ENCODE assay signal across 17 mouse cellular contexts in the genomic region with DNA sequence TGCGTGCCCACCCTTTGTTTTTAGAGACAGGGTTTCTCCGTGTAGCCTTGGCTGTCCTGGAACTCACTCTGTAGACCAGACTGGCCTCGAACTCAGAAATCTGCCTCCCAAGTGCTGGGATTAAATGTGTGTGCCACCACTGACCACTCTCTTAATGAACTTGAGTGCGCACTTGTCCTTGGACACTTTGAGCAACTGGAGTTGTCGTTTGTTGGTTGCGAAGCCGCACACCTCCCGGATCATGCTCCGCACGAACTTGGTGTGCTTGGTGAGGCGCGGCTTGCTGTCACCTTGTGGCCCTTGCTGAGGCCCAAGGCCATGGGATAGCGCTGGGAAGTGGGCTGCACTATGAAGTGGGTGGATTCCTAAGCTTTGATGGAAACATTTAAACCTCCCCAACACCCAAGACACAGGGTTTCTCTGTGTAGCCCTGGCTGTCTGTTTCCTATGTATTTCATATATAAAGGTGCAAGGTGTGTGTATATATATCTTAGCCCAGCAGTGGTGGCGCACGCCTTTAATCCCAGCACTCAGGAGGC. TPM values are rescaled to one million over a fixed set of nuclear protein-coding genes. Genes with fewer than 3 reads are reported as not detected.
DNase-seq lines count a peak whose midpoint lies in the region; ATAC-seq lines count a peak whose summit lies in the region.
"Had no signal": no experiment of that assay in that cellular context is flagged by ENCODE, and none has a peak within 500 bp of the region (broad histone marks: within the 10 kb centered on the region; RNA-seq: fewer than 3 reads in every experiment).

No protein-coding gene starts in this region.

- 95% methylated on average over 15 of the region's 15 CpGs for WGBS in hindbrain, embryonic 15.5 days
- WGBS in hindbrain, embryonic 13.5 days: 93% methylated on average over 15 of the region's 15 CpGs
- WGBS in midbrain, embryonic 13.5 days: 94% methylated on average over 15 of the region's 15 CpGs
- 95% methylated on average over 15 of the region's 15 CpGs for WGBS in midbrain, embryonic 10.5 days

- 0 out of 2 replicates have a peak, but pooled peaks have one; percentile 33 for ATAC-seq in hindbrain, embryonic 15.5 days (ENCODE audit: low FRiP score, low read depth)
- no peak for ATAC-seq in hindbrain, embryonic 13.5 days (ENCODE audit: low FRiP score)
- ATAC-seq in midbrain, embryonic 13.5 days: peak; percentile 60; the same call in 1 of the 2 replicates
- ATAC-seq: CD4-positive, CD25-positive, alpha-beta regulatory T cell, adult 4 months; inflammation-experienced regulatory T-cells, adult 6 months had no signal

- H3K27me3 ChIP-seq in hindbrain, embryonic 15.5 days: no peaks in the 10 kb centered on the region
- no peaks in the 10 kb centered on the region for H3K27me3 ChIP-seq in hindbrain, embryonic 13.5 days
- no peaks in the 10 kb centered on the region for H3K27me3 ChIP-seq in midbrain, embryonic 13.5 days
- H3K27me3 ChIP-seq in midbrain, embryonic 10.5 days (ENCODE audit: low read depth, poor library complexity, severe bottlenecking): no peaks in the 10 kb centered on the region

- H3K4me2 ChIP-seq in hindbrain, embryonic 15.5 days: no peak overlapping the region
- no peak overlapping the region for H3K4me2 ChIP-seq in hindbrain, embryonic 13.5 days
- no peak overlapping the region for H3K4me2 ChIP-seq in midbrain, embryonic 13.5 days (replicated peaks)

- H3K27ac ChIP-seq in hindbrain, embryonic 15.5 days (replicated peaks): no peak overlapping the region
- H3K27ac ChIP-seq in hindbrain, embryonic 13.5 days: no peak overlapping the region
- H3K27ac ChIP-seq in midbrain, embryonic 13.5 days: no peak overlapping the region
- H3K27ac ChIP-seq in midbrain, embryonic 10.5 days (replicated peaks): no peak overlapping the region
- H3K27ac ChIP-seq: macrophage had no signal

- peaks cover 49% of the 10 kb centered on the region for H3K36me3 ChIP-seq in hindbrain, embryonic 15.5 days
- H3K36me3 ChIP-seq in hindbrain, embryonic 13.5 days: peaks cover 57% of the 10 kb centered on the region
- peaks cover 56% of the 10 kb centered on the region for H3K36me3 ChIP-seq in midbrain, embryonic 13.5 days
- H3K36me3 ChIP-seq in midbrain, embryonic 10.5 days: peaks cover 65% of the 10 kb centered on the region

- H3K9ac ChIP-seq in hindbrain, embryonic 15.5 days: no peak overlapping the region
- no peak overlapping the region for H3K9ac ChIP-seq in hindbrain, embryonic 13.5 days
- no peak overlapping the region for H3K9ac ChIP-seq in midbrain, embryonic 13.5 days (replicated peaks)

- H3K9me3 ChIP-seq in hindbrain, embryonic 15.5 days: no peaks in the 10 kb centered on the region
- H3K9me3 ChIP-seq in hindbrain, embryonic 13.5 days: no peaks in the 10 kb centered on the region
- H3K9me3 ChIP-seq in midbrain, embryonic 13.5 days: no peaks in the 10 kb centered on the region
- H3K9me3 ChIP-seq in midbrain, embryonic 10.5 days (replicated peaks): no peaks in the 10 kb centered on the region

- no peak for DNase-seq in midbrain, embryonic 10.5 days (ENCODE audit: low spot score)
- DNase-seq in liver: peak; percentile 12
- DNase-seq in yolk sac, embryonic 10.5 days (ENCODE audit: low spot score): peak; percentile 7
- no peak for DNase-seq in embryo, embryonic 10 days (ENCODE audit: low spot score)
- DNase-seq: adrenal gland, postnatal 36 days; cerebellum, adult 11 months; gastrocnemius, postnatal 25 days; thymus, postnatal 25 days had no signal

- no peak overlapping the region for H3K4me3 ChIP-seq in hindbrain, embryonic 15.5 days
- no peak overlapping the region for H3K4me3 ChIP-seq in hindbrain, embryonic 13.5 days
- no peak overlapping the region for H3K4me3 ChIP-seq in midbrain, embryonic 13.5 days (replicated peaks)
- no peak overlapping the region for H3K4me3 ChIP-seq in midbrain, embryonic 10.5 days

- no peaks in the 10 kb centered on the region for H3K4me1 ChIP-seq in hindbrain, embryonic 15.5 days (replicated peaks)
- no peaks in the 10 kb centered on the region for H3K4me1 ChIP-seq in hindbrain, embryonic 13.5 days (replicated peaks)
- no peaks in the 10 kb centered on the region for H3K4me1 ChIP-seq in midbrain, embryonic 13.5 days (replicated peaks)
- H3K4me1 ChIP-seq in midbrain, embryonic 10.5 days: no peaks in the 10 kb centered on the region

RNA-seq across cellular contexts. Expression of gene Olfr221, which starts 29.4 kb away (rescaled TPM):
- 0.05 TPM in 1 of 2 replicates, not detected in the other for polyA plus RNA-seq in hindbrain, embryonic 15.5 days (2015; fragmentation: Nextera tagmentation; extraction: Ambion mirVana)
- not detected in 2 replicates for polyA plus RNA-seq in hindbrain, embryonic 13.5 days (2015; fragmentation: Nextera tagmentation; extraction: Ambion mirVana)
- not detected in 2 replicates for polyA plus RNA-seq in midbrain, embryonic 13.5 days (2015; fragmentation: Nextera tagmentation; extraction: Ambion mirVana)
- polyA plus RNA-seq in midbrain, embryonic 10.5 days (2016; fragmentation: Nextera tagmentation; extraction: Ambion mirVana): not detected in 2 replicates
- polyA plus RNA-seq: CD4-positive, CD25-positive, alpha-beta regulatory T cell, adult 4 months; heart, embryonic 14.5 days; inflammation-experienced regulatory T-cells, adult 6 months; limb, embryonic 11.5 days; macrophage; spleen, adult 2 months had no signal

RNA-seq across cellular contexts. Expression of gene Hnrnpc, which starts 32.2 kb away (rescaled TPM):
- polyA plus RNA-seq in hindbrain, embryonic 15.5 days (2015; fragmentation: Nextera tagmentation; extraction: Ambion mirVana): 445 and 453 TPM in 2 replicates
- polyA plus RNA-seq in hindbrain, embryonic 13.5 days (2015; fragmentation: Nextera tagmentation; extraction: Ambion mirVana): 623 and 652 TPM in 2 replicates
- polyA plus RNA-seq in midbrain, embryonic 13.5 days (2015; fragmentation: Nextera tagmentation; extraction: Ambion mirVana): 705 and 728 TPM in 2 replicates
- polyA plus RNA-seq in midbrain, embryonic 10.5 days (2016; fragmentation: Nextera tagmentation; extraction: Ambion mirVana): 876 and 930 TPM in 2 replicates

RNA-seq across cellular contexts. Expression of gene Rpgrip1, which starts 38.8 kb away (rescaled TPM):
- polyA plus RNA-seq in hindbrain, embryonic 15.5 days (2015; fragmentation: Nextera tagmentation; extraction: Ambion mirVana): 47.9 and 52.4 TPM in 2 replicates
- polyA plus RNA-seq in hindbrain, embryonic 13.5 days (2015; fragmentation: Nextera tagmentation; extraction: Ambion mirVana): 51.5 and 54.6 TPM in 2 replicates
- 60.6 and 69.4 TPM in 2 replicates for polyA plus RNA-seq in midbrain, embryonic 13.5 days (2015; fragmentation: Nextera tagmentation; extraction: Ambion mirVana)
- 106 TPM in 2 replicates for polyA plus RNA-seq in midbrain, embryonic 10.5 days (2016; fragmentation: Nextera tagmentation; extraction: Ambion mirVana)

RNA-seq across cellular contexts. Expression of gene Zfp219, which starts 51.1 kb away (rescaled TPM):
- 38.2 and 40.5 TPM in 2 replicates for polyA plus RNA-seq in hindbrain, embryonic 15.5 days (2015; fragmentation: Nextera tagmentation; extraction: Ambion mirVana)
- polyA plus RNA-seq in hindbrain, embryonic 13.5 days (2015; fragmentation: Nextera tagmentation; extraction: Ambion mirVana): 30.5 and 33.1 TPM in 2 replicates
- 56.0 and 63.6 TPM in 2 replicates for polyA plus RNA-seq in midbrain, embryonic 13.5 days (2015; fragmentation: Nextera tagmentation; extraction: Ambion mirVana)
- 89.4 and 96.6 TPM in 2 replicates for polyA plus RNA-seq in midbrain, embryonic 10.5 days (2016; fragmentation: Nextera tagmentation; extraction: Ambion mirVana)

RNA-seq across cellular contexts. Expression of gene Tmem253, which starts 56.2 kb away (rescaled TPM):
- polyA plus RNA-seq in hindbrain, embryonic 15.5 days (2015; fragmentation: Nextera tagmentation; extraction: Ambion mirVana): 0.17 and 1.1 TPM in 2 replicates
- polyA plus RNA-seq in hindbrain, embryonic 13.5 days (2015; fragmentation: Nextera tagmentation; extraction: Ambion mirVana): 0.79 and 0.84 TPM in 2 replicates
- polyA plus RNA-seq in midbrain, embryonic 13.5 days (2015; fragmentation: Nextera tagmentation; extraction: Ambion mirVana): 0.82 and 0.92 TPM in 2 replicates
- 0.67 and 1.2 TPM in 2 replicates for polyA plus RNA-seq in midbrain, embryonic 10.5 days (2016; fragmentation: Nextera tagmentation; extraction: Ambion mirVana)

Comparison
In these comparisons a context has a peak if more than half of its experiments do, and no peak if none do; other contexts are left out.
1. DNase-seq: peak in liver (single experiment) and yolk sac, embryonic 10.5 days (single experiment); none in midbrain, embryonic 10.5 days (single experiment) and embryo, embryonic 10 days (single experiment).